17 mouse cellular contexts compared by ENCODE assay signal in genomic region chr3:63664575-63665243, GRCm38 (mm10).
DNase-seq lines count a peak whose midpoint lies in the region; ATAC-seq lines count a peak whose summit lies in the region.
"Had no signal": no experiment of that assay in that cellular context is flagged by ENCODE, and none has a peak within 500 bp of the region (broad histone marks: within the 10 kb centered on the region; RNA-seq: fewer than 3 reads in every experiment).

No protein-coding gene starts in this region.

- peaks cover 4% of the 10 kb centered on the region; the same call in 1 of the 2 replicates for H3K4me1 ChIP-seq in forebrain, embryonic 13.5 days
- no peaks in the 10 kb centered on the region for H3K4me1 ChIP-seq in forebrain, embryonic 10.5 days
- no peaks in the 10 kb centered on the region for H3K4me1 ChIP-seq in liver, embryonic 12.5 days
- H3K4me1 ChIP-seq in intestine, embryonic 16.5 days (ENCODE audit: control insufficient read depth, insufficient read depth, low read length) = no peaks in the 10 kb centered on the region
- H3K4me1 ChIP-seq: embryonic facial prominence, embryonic 12.5 days; neural tube, embryonic 12.5 days had no signal

- H3K27me3 ChIP-seq in forebrain, embryonic 13.5 days = no peaks in the 10 kb centered on the region
- no peaks in the 10 kb centered on the region for H3K27me3 ChIP-seq in forebrain, embryonic 10.5 days (ENCODE audit: poor library complexity, severe bottlenecking)
- H3K27me3 ChIP-seq in liver, embryonic 12.5 days (replicated peaks) = no peaks in the 10 kb centered on the region
- H3K27me3 ChIP-seq in intestine, embryonic 16.5 days (replicated peaks; ENCODE audit: control insufficient read depth, insufficient read depth, low read length) = no peaks in the 10 kb centered on the region
- H3K27me3 ChIP-seq: embryonic facial prominence, embryonic 12.5 days; heart, embryonic 13.5 days; neural tube, embryonic 12.5 days had no signal

- H3K4me3 ChIP-seq in forebrain, embryonic 13.5 days = no peak overlapping the region
- H3K4me3 ChIP-seq in forebrain, embryonic 10.5 days = no peak overlapping the region
- no peak overlapping the region for H3K4me3 ChIP-seq in liver, embryonic 12.5 days
- no peak overlapping the region for H3K4me3 ChIP-seq in intestine, embryonic 16.5 days (ENCODE audit: low read length)
- H3K4me3 ChIP-seq: embryonic facial prominence, embryonic 12.5 days; heart, embryonic 13.5 days; left cerebral cortex, adult 2 months; neural tube, embryonic 12.5 days had no signal

- WGBS in forebrain, embryonic 13.5 days = 58% methylated on average over 6 of the region's 6 CpGs
- WGBS in forebrain, embryonic 10.5 days = 82% methylated on average over 6 of the region's 6 CpGs
- 63% methylated on average over 6 of the region's 6 CpGs for WGBS in liver, embryonic 12.5 days (ENCODE audit: insufficient replicate concordance)
- 67% methylated on average over 6 of the region's 6 CpGs for WGBS in intestine, embryonic 16.5 days

- DNase-seq in forebrain, embryonic 10.5 days (ENCODE audit: extremely low spot score, low spot score) = no peak
- DNase-seq in layer of hippocampus, adult 18-20 months (ENCODE audit: low spot score in 2 of 2) = peak; percentile 4 to 21
- DNase-seq in layer of hippocampus, adult 9-10 months (ENCODE audit: low spot score) = no peak
- peak; percentile 49 for DNase-seq in brain, adult 2 months (ENCODE audit: low read depth, low spot score)
- DNase-seq in layer of hippocampus, adult 8-10 months (ENCODE audit: low spot score in 2 of 2) = peak; percentile 5 to 13
- DNase-seq: adrenal gland, adult 8-10 months; cerebellum, postnatal 36 days; kidney, adult 9 months had no signal

- no peak overlapping the region for H3K4me2 ChIP-seq in forebrain, embryonic 13.5 days
- H3K4me2 ChIP-seq in liver, embryonic 12.5 days = no peak overlapping the region
- no peak overlapping the region for H3K4me2 ChIP-seq in intestine, embryonic 16.5 days (ENCODE audit: low read depth, low read length)
- H3K4me2 ChIP-seq: embryonic facial prominence, embryonic 12.5 days; heart, embryonic 13.5 days; liver, embryonic 11.5 days; neural tube, embryonic 12.5 days had no signal

- no peak overlapping the region for H3K27ac ChIP-seq in forebrain, embryonic 13.5 days
- H3K27ac ChIP-seq in forebrain, embryonic 10.5 days = no peak overlapping the region
- no peak overlapping the region for H3K27ac ChIP-seq in liver, embryonic 12.5 days
- no peak overlapping the region for H3K27ac ChIP-seq in intestine, embryonic 16.5 days (ENCODE audit: low read length)
- H3K27ac ChIP-seq: embryonic facial prominence, embryonic 12.5 days; heart, embryonic 13.5 days; left cerebral cortex, adult 2 months; neural tube, embryonic 12.5 days had no signal

- peak; percentile 75 for ATAC-seq in forebrain, embryonic 13.5 days
- no peak for ATAC-seq in liver, embryonic 12.5 days
- ATAC-seq in intestine, embryonic 16.5 days = no peak
- ATAC-seq: lung, postnatal 0 days had no signal

- H3K9ac ChIP-seq in forebrain, embryonic 13.5 days = no peak overlapping the region
- no peak overlapping the region for H3K9ac ChIP-seq in liver, embryonic 12.5 days
- no peak overlapping the region for H3K9ac ChIP-seq in intestine, embryonic 16.5 days (ENCODE audit: low read depth, low read length)
- H3K9ac ChIP-seq: embryonic facial prominence, embryonic 12.5 days; heart, embryonic 13.5 days; neural tube, embryonic 12.5 days had no signal

- H3K36me3 ChIP-seq in forebrain, embryonic 13.5 days (ENCODE audit: poor library complexity, severe bottlenecking) = no peaks in the 10 kb centered on the region
- no peaks in the 10 kb centered on the region for H3K36me3 ChIP-seq in forebrain, embryonic 10.5 days (replicated peaks)
- H3K36me3 ChIP-seq in liver, embryonic 12.5 days = no peaks in the 10 kb centered on the region
- no peaks in the 10 kb centered on the region for H3K36me3 ChIP-seq in intestine, embryonic 16.5 days (ENCODE audit: control insufficient read depth, insufficient read depth, low read length)
- H3K36me3 ChIP-seq: embryonic facial prominence, embryonic 12.5 days; heart, embryonic 13.5 days; neural tube, embryonic 12.5 days had no signal

- H3K9me3 ChIP-seq in forebrain, embryonic 13.5 days (replicated peaks) = no peaks in the 10 kb centered on the region
- H3K9me3 ChIP-seq in forebrain, embryonic 10.5 days = no peaks in the 10 kb centered on the region
- no peaks in the 10 kb centered on the region for H3K9me3 ChIP-seq in liver, embryonic 12.5 days (replicated peaks)
- no peaks in the 10 kb centered on the region for H3K9me3 ChIP-seq in intestine, embryonic 16.5 days (ENCODE audit: control insufficient read depth, low read length)
- H3K9me3 ChIP-seq: embryonic facial prominence, embryonic 12.5 days; heart, embryonic 13.5 days; neural tube, embryonic 12.5 days had no signal

Comparison
In these comparisons a context has a peak if more than half of its experiments do, and no peak if none do; other contexts are left out.
1. DNase-seq: peak in layer of hippocampus, adult 18-20 months (2 of 2), brain, adult 2 months (single experiment) and layer of hippocampus, adult 8-10 months (2 of 2); none in forebrain, embryonic 10.5 days (single experiment) and layer of hippocampus, adult 9-10 months (single experiment).